Mouse (Mus musculus) mouse trophoblast stem cell (cell line): ENCODE data around the gene Bdp1.
"Not testable (repeated sequence)": the region's sequence is repeated elsewhere in the genome, so short reads cannot be mapped to it uniquely, and the experiment has no call there.

Experiments used
- in situ Hi-C, 2 experiments: fragments of 300-500 bp; cut with MseI, MboI; formaldehyde crosslinking; loops; 2 replicates in 1 of 2; 3 replicates in 1 of 2; pipeline ENCODE4 v1.15.1; 2025

Bdp1 gene

DNA sequence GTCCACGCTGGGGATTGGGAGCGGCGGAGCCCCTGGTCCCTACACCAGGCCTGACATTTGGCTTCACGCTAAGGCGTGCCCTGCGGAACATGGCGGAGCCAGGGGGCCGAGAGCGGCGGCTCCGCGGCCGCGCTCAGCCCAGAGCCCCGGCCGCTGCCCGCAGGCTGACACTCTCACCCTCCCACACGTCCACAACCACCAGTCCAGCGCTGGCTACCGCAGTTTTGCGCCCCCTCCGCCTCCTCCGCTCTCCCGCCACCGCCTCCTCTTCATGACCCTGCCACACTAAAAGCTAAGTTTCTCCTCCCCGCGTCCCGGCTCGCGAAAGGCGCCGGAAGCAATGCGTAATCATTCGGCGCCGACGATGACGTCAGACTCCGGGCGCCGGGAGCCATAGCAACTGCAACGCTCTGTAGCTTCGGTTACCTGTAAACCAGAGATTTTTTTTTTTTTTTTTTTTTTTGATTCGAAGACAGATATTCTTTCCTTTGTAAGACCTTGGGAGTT lies at the start of gene Bdp1:
Bdp1 (minus strand) TSS at position 323 of the 507 bp plus-strand sequence.
- in situ Hi-C loops: no loop called here

DNA sequence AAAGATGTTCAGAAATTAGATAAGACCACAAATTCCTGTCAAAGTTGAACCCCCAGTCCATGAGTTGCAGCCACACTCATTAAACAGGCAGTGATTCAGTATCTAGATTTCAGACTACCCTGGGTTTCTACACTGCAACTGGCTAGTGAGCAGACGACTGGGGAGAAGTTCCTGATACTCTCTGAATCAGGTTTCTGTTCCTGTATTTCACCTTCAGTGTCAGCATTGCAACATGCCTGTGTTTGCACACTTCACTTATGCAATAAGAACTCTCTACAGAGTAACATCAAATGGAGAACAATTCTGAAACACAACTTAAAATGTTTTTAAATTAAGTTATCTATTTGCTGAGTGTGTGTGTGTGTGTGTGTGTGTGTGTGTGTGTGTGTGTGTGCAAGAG lies 48.8 kb upstream of the Bdp1 start:
- in situ Hi-C loops: no loop called here

DNA sequence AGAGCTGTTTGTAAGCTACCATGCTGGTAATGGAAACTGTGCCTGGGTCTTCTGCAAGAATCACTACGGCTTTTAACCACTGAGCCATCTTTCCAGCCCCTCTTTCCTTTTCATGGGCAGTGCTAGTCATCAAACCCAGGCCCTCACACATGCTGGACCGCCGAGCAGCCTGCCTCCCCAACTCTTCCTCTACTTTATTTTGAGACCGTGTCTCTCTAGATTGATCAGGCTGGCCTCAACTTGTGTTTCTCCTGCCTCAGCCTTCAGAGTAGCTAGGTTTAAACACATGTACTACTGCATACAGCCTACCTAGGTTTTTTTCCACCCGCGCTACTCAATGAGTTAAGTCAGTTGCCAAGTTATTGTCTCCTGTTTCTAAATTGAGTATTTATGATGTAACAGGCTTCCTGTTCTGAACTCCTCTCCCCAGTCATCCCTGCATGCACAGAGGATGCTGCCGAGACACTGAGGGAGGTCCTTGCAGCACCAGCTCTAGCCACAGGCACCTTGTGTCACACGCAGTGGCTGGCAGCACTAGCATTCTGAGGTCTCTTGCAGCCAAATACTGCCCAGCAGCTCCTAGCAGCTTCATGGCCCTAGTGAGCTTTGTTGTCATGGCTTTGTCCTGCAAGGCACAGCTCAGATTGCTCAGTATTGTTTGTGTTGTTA lies 37.9 kb upstream of the Bdp1 start:
- in situ Hi-C loops: no loop called here

DNA sequence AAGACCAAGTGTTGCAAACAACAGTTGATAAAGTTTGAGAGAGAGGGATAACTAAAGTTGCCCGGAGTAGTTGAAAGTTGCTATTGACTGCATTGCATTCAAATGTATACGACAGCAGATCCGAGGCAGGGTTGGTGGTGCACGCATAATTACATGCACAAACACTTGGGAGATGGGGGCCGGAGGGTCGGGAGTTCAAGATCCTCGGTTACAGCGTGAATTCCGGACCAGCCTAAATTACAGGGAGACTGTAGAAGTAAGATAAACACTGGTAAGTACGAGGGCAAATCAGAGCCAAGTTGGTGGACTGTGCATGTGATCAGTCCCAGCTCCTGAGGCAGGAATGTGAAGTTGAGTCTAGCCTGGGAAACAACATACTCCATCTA lies 21.4 kb upstream of the Bdp1 start:
- in situ Hi-C loops: no loop called here

DNA sequence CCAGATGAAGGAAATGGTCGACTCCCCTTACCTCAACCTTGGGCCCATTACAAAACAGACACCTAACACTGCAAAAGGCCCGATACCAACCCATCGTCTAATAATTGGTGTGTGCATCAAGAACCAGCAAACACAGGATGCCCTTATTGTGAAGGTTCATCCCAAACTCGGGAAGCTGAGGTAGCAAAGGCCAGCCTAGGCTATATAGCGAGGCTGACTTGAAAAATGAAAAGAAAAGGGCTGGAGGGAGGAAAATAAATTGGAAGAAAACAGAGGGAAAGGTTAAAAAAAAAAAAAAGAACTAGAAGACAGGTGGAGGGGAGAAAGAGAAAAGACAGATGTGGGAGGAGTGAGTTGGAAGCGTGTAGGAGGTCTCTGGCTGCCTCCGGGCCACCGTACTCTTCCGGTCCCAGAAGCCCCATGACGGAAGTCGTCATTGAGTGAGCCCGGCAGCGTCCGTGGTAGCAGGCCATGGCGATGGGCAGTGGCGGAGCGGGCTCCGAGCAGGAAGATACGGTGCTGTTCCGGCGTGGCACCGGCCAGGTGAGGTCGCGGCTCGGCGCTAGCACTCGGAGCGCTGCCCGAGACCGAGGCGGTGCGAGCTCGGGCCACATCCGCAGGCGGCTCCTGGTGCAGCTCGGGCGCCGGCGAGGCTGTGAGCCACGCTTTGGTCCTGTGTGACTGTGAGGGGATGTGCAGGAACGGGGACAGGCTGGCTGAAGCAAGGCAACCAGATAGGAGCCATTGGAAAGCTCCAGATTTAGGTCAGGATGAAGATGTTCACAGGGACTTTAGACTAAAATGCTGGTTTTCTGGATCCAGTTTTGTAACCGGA lies 20.8 kb upstream of the Bdp1 start, which contains the start of gene Smn1:
Smn1 (plus strand) TSS at position 430 of the 835 bp plus-strand sequence.
- in situ Hi-C loops: no loop called here

DNA sequence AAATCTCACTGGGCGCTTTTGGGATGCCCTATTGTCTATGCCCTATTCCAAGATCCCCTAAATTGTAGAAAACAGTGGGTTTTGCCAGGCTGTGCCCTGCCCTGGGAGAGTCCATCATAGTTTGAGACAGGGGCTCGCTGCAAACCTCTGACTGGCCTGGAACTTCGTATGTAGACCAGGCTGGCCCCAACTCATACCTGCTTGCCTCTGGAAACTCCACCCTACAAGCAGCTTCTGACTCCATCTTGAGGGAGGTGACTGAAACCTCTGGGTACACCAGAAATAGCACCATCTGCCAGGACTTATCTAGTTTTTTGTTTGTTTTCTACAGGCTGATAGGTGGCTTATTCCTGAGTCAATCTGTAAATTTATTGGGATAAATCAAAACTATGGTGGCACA lies 20.1 kb upstream of the Bdp1 start:
- in situ Hi-C loops: no loop called here

DNA sequence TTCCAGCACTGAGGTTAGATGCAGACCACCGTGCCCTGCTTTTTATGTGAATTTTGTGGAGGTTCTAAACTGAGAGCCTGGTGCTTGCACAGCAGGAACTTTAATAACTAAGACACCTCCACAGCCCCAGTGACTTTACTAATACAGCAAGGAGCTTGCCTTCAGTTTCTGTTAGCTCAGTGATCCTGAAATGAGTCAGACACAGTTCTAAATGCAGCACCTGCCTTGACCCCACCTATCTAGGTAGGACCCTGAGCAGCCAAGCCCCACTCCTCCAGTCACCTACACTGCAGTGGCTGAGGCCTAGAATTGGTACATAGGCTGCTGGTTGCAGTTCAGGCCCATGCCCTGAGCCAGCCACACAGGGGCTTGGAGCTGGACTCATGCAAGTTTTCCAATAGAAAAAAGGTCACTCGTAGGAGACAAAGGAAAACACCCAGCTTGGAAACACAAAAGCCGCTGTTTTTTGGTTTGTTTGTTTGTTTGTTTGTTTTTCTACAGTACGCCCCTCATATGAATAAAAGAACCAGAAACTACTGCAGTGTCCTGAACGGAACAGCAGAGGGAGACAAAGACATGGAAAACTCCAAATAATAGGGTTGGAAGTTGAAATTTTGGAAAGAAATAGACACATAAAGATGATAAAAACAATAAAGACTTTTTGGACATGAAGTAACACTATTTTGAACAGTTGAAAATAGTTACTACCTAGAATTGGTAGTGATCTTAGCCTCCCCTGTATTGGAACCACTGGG lies 8.5 kb upstream of the Bdp1 start:
- in situ Hi-C loops: loop anchor here in 1 of 2 experiments (10.0 kb wide), 1 partner anchor 282 kb away; no protein-coding TSS in a partner anchor

DNA sequence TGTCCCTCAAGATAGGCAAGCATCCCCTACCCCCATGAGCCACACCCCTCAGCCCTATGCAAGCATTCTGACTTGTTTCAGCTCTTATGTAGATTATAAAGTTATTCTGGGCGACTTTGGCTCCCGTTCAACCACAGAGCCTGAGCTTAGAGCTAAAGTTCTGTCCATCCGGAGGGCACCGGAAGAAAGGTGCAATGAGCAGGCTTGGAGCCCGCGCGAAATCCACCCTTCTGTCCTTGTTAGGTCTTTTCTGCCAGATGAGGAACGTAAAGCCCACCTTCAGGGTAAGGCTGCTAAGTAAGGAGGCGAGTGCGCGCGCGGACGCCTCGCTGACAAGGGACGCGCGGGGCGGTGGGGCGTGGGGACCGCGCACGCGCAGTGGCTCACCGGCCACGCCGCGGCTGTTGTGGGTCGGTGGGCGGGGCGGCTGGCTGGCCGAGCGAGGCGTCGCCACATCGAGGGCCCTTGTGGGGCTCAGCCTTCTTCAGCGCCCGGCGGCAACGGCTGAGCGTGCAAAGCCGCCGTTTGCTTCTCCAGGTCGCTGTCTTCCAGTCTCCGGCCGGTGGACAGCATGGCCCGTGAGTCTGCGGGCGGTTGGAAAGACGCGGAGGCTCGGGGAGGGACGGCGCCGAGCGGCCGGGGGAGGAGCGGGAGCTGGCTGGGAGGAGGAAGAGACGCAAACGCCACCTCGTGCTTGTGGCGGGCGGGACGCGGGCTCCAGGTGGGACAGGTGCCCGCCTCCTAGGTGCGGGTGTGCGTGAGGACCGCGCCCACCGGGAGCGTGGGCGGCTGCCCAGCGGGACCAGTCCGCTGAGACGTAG lies 4.0 kb upstream of the Bdp1 start, which contains the start of gene Serf1:
Serf1 (plus strand) TSS at position 361 of the 821 bp plus-strand sequence.
- in situ Hi-C loops: no loop called here

DNA sequence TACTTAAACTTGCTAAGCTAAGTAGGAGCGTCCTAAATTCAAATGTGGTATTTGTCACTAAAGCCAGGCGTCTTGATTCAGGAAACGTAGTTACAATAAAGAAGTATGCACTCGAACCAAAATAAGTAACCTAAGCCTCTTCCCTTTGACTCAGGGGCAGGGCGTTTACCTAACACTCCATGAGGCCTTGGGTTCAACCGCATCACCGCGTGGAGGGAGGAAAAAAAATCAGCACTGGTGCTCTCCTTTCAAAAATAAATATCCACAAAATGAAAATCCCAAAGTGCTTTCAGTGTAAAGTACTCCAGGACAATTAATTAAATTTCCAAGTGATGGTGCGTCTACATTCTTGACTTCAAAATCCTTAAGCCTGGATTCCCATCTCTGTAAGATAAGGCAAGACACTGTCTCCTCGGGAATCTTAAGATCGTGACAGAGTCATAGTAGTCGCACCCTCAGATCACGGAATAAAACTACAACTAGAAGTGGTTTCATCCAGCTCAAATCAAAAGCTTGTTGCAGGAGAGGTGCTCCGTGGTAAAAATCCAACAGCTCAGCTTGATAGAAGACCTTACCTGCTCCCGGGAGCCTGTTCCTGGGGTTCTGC lies 715 bp downstream of the Bdp1 start:
- in situ Hi-C loops: no loop called here

DNA sequence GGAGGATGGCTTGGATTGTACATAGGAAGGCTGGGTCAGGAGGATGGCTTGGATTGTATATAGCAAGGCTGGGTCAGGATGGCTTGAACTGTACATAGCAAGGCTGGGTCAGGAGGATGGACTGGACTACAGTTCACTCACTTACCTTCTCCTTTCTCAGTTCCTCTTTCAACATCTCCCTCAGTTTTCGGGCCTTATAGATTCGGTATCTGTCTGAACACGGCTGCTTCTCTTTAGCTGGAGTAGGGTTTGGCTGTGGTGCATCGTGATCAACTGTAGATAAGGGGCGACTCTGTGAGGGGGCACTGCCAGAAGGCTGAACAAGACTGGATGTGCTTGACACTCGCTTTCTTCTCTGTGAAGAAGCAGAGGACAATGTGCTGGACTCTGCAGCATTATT lies 5.1 kb downstream of the Bdp1 start:
- in situ Hi-C loops: no loop called here

DNA sequence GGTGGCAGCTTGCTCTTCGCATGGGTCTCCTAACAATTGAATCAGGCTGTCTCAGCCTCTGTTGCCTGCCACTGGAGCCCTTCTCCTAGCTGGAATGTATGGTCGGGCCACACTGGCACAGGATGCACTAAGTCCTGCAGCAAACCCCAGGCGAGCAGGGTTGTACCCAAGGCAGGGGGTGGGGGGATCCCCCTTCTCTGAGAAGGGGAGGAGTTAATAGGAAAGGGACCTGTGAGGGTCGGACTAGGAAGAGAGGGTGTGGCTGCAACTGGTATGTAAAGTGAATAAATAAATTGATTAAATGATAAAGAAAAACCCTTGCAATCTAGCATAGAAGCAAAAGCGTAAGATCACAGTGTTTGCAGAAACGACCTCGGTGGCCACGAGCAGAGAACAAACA lies 32.4 kb downstream of the Bdp1 start:
- in situ Hi-C loops: no loop called here

DNA sequence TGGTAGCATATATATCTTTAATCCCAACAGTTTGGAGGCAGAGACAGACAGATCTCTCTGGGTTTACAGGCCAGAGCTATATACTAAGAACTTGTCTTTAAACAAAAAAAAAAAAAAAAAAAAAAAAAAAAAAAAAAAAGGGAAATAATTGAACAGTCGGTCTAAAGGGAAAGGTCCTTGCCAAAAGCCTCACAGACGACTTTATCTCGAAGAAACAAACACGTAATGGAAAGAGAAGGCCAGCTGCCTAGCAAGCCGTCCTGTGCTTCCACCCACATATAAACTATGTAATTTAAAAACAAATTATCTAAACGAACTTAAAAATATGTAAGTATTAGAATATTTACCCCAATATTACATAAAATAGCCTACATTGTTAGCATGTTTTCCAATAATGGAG lies 36.0 kb downstream of the Bdp1 start:
- in situ Hi-C loops: no loop called here

DNA sequence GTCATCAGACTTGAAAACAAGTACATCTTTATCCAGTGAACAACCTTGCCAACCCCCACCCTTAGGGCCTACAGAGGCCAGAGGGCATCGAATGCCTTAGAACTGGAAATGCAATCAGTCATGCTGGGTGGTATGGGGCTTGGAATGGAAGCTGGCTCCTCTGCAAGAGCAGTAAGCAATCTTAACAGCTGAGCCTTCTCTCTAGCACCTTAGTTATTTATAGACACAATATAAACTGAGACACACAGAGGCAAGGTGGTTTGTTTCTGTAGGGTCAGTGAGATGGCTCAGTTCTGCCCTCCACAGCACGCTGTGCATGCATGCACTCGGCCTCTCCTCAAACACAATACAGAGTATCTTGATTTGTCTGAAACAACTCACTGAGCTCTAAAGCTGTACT lies 39.9 kb downstream of the Bdp1 start:
- in situ Hi-C loops: no loop called here

DNA sequence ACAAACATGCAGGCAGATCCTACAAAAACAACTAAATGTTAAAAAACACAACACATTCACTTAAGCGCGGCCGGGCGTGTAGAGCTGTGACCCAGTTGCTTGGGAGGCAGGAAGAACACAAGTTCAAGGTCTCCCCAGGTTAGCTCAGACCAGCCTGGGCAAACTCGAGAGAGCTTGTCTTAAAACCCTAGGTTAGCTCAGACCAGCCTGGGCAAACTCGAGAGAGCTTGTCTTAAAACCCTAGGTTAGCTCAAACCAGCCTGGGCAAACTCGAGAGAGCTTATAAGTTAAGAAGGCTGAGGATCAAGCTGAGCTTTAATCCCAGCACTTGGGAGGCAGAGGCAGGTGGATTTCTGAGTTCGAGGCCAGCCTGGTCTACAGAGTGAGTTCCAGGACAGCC lies 46.1 kb downstream of the Bdp1 start:
- in situ Hi-C loops: not testable (repeated sequence)

DNA sequence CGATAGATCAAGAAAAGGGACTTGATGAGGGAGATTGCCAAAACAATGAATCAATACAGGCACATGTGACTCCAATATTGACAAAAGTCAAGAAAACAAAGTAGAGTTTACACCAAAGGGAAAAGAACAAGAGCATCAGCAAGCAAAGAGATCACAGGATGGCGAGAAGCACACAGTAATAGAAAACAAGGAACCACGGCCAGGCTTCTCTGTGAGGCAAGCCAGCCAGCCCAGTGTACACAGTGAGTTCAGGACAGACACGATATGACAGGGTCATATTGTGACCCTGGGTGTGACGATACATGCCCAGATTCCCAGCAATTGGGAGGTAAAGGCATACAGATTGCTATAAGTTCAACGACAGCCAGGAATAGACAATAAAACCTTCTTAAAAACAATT lies 77.9 kb downstream of the Bdp1 start:
- in situ Hi-C loops: no loop called here

DNA sequence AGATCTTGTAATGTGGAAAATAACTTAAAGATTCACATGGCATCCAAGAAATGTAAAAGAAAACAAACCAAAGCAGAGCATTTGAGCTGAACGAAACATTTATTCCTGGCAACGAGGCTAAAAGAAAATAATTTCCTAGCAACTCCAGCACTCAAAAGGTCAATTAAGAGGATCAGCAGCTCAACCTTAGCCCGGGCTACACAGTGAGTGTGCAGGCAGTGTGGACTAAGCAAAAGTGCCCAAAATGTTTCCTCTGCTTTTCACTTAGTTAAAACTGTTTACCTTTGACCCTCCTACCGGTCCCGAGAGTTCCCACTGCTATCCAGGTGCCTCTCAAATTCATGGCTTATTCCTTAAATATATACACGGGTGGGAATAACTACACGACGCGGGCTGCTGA lies 87.0 kb downstream of the Bdp1 start:
- in situ Hi-C loops: no loop called here

DNA sequence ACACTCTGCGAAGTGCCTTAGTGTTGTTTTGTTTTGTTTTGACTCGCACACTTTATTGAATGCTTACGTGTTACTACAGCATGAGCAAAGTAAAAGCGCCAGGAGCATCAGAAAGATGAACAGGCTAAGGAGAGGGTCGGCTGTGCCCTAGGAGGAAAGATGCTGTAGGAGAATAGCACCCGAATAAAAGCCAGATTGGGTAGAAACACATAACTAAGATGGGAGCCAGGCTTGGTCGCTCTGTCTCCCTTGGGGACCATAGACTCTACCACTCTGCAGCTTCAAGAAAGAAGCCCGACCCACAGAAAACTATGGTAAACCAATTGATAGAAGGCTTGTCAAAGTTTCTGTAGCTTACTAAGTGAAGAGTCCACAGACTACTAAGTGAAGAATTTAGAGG lies 87.9 kb downstream of the Bdp1 start:
- in situ Hi-C loops: no loop called here

DNA sequence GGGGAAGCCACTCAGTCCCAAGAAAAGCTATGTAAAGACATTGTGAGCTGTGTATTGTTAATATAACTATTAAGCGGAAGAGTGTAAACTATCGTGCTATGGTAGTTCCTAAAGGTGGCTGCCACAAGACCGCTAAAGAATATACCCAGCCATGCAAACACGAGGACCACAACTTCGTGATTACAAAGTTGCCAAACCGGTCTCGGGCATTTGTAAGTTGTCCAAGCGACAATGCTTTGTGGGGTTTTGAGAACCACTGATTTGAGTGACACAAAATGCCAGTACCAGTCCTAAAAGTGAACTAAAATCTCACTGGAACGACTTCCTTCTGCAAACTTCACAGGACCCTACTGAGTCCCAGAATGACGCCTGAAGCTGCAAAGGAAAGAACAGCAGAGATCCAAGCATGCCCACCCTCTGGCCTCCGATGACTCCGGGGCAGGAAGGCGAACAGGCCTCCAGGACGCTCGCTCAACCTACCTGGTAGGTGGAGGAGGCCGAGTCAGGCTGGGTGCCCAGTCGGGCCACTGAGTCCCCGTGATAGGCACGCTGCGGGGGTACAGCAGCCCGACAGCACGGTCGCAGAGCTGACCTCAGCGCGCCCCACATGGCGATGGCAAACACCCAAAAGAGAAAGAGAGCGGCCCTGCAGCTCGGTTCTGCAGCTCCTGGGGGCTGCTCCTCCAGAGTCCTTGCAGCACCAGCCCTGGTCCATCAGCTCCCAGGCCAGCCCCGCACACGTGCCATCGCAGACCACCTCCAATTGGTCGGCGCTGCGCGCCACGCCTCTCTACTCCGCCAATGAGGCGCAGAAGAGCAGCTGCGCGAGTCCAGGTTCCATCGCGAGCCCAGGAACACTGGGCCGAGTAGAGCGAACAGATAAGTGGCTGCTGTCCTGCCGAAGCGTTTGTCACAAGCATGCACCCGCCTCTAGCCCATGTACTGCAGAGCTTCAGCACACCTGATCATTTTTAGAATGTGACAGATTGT lies 88.7 kb downstream of the Bdp1 start, which contains the start of gene Mccc2:
Mccc2 (minus strand) TSS at position 734 of the 990 bp plus-strand sequence.
- in situ Hi-C loops: no loop called here

DNA sequence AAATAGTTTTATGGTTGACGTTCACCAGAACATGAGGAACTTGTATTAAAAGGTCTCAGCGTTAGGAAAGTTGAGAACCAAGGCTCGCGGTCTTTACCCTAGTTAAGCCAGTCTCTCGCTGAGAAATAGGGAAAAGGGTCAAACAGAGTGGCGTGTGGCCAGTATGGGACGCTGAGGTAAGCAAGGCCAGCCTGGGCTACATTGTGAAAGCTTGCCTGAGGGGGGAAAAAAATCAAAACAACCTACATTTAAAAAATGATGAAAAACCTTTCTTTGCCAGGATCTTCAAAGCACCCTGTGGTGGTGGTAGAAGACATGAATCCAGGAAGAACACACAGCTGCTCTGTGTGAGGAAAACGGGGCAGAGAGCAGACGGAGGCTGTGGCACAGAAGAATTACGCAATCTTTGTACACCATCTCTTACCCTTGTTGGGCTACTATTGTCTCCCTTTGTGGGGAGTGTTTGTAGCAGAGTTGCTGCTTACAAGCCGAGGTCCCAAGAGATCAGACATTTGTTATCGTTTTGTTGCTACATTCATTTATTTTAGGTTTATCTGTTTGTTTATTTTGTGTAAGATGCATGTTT lies 97.9 kb downstream of the Bdp1 start:
- in situ Hi-C loops: no loop called here
